Mouse (Mus musculus) skeletal muscle tissue, postnatal 0 days (tissue): ENCODE data around the gene Eif2a. TPM values are rescaled to one million over a fixed set of nuclear protein-coding genes. Genes with fewer than 3 reads are reported as not detected.

Experiments
- polyA plus RNA-seq: library from polyadenylated mRNA; unstranded; fragments of >200 nt; fragmentation: Nextera tagmentation; extraction: Ambion mirVana; gene quantifications from 2 replicates; pipeline ENCODE4 v1.2.1, GENCODE M21; 2015

Eif2a gene
- polyA plus RNA-seq, result 29.9 and 32.9 TPM in 2 replicates

DNA sequence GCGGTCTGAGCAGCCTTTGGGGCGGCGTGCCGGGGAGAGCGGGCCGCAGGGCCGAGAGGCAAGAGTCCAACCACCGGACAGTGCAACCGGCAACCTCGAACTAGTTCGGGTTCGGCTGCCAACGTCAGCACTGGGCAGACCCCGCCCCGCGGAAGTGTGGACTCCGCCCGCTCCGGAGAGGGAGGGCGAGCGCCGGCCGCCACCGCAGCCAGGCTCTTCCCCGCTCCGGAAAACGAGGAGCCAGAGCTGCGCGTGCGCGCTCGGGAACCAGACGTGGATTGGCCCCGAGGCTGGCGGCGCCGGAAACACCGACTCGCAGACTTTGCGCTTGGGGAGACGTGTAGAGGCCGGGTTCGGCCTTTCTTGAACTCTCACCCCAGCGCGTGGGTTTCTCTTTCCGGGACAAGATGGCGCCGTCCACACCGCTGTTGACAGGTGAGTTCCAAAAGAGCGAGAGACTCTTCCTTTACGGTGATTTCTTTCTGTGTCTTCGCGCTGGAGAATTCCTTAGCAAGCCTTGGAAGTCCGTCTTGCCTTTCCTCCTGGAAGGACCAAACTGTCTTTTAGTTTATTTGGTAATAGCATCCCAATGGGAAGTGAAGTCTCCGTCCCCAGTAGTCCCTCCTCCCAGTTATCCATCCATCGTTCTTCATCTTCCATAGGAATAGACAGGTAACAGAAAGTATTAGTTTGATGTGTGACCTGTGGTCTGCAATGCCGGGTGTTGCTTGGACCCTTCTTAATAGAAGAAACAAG, at the start of gene Eif2a, which contains the start of gene Serp1:
TSS of gene Eif2a (plus strand) at position 170 of the 756 bp plus-strand sequence.
TSS of gene Serp1 (minus strand) at position 241 of the 756 bp plus-strand sequence.

DNA sequence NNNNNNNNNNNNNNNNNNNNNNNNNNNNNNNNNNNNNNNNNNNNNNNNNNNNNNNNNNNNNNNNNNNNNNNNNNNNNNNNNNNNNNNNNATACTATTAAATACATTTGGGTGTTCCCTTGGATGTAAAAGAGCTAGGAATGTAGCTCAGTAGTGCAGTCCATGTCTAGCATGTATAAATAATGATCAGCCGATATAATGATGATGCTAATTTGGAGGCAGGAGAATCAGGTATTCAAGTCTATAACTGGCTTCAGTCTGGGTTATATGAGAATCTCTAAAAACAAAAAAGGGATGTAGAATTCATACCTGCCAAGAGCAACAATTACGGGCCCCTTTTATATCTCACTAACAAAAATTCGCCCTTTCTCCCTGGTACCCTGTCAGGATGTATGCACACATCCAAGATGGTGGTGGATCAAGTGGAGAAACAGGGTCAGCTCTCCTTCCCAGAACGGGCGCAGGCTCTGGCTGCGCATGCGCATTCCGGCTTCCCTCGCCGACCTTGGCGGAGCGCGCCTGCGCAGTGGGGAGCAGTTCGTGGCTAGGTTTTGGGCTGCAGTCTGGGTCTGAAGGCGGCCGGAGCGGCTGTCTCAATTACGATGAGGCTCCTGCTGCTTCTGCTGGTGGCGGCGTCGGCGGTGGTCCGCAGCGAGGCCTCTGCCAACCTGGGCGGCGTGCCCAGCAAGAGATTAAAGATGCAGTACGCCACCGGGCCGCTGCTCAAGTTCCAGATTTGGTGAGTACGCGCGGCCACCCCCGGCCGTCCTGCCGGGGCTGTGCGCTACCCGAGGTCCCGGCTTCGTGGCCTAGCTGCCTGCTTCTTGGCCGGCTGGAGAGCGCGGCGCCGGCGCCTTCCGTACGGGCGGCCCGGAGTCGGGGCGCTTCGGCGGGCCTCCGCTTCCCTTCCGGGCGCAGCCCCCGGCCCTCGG, 50.8 kb downstream of the Eif2a start, which contains the start of gene Selenot:
TSS of gene Selenot (plus strand) at position 500 of the 930 bp plus-strand sequence.

Other genes with a start within 250 kb of the Eif2a start
- gene Tsc22d2, start 111.1 kb upstream of the Eif2a start, polyA plus RNA-seq, result 10.1 and 10.9 TPM in 2 replicates
- 49.2 and 67.6 TPM in 2 replicates for gene Serp1, start 71 bp downstream of the Eif2a start, polyA plus RNA-seq
- gene Selenot, start 50.8 kb downstream of the Eif2a start, polyA plus RNA-seq, result 11.9 and 12.5 TPM in 2 replicates
- gene Erich6, start 111.4 kb downstream of the Eif2a start, polyA plus RNA-seq, result not detected in 2 replicates
- gene Siah2, start 166.6 kb downstream of the Eif2a start, polyA plus RNA-seq, result 3.4 TPM in 2 replicates